Mouse (Mus musculus) lung, postnatal 36 days (tissue): ENCODE data around the gene Plppr3.

Experiments
- DNase-seq: peaks from one replicate; pipeline ENCODE4 v3.0.0; 2022; ENCODE audit warnings: mixed read lengths

Gene Plppr3

DNA sequence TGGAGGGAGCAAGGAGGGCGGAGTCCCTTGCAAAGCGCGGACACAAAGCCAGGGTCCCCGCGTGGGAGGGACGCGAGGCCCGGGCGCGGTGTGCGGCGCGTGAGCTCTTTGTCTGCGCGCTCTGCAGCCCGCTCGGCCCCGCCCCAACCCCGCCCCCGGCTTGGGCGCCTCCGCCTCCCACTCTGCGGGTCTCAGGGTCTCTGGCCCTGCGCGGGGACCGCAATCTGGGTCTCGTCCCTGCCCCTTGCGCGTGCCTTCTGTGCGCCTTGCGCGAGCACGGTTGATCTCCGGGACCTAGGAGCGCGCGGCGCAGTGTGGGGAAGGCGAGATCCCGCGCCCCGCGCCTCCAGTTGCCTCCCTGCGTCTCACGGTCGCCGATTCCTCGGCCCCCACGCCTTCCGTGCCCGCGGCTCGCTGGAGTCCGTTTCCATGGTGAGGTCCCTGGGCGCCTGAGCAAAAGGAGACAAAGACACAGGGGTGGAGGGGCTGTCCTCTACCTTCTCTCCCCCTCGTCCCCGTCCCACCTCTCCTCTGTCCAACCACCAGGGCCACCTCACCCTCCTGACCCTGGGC lies at the start of gene Plppr3, which contains the start of gene Prtn3:
Gene Plppr3 (minus strand): TSS at position 345 of the 573 bp plus-strand sequence.
Gene Prtn3 (plus strand): TSS at position 187 of the 573 bp plus-strand sequence.
- DNase-seq = no peak

DNA sequence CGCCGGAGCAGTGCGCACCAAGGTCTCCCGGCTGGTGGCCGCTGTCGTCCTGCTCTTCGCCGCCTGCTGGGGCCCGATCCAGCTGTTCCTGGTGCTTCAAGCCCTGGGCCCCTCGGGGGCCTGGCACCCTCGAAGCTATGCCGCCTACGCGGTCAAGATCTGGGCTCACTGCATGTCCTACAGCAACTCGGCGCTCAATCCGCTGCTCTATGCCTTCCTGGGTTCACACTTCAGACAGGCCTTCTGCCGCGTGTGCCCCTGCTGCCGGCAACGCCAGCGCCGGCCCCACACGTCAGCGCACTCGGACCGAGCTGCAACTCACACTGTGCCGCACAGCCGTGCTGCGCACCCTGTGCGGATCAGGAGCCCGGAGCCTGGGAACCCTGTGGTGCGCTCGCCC lies 47.1 kb upstream of the Plppr3 start:
- DNase-seq = no peak

DNA sequence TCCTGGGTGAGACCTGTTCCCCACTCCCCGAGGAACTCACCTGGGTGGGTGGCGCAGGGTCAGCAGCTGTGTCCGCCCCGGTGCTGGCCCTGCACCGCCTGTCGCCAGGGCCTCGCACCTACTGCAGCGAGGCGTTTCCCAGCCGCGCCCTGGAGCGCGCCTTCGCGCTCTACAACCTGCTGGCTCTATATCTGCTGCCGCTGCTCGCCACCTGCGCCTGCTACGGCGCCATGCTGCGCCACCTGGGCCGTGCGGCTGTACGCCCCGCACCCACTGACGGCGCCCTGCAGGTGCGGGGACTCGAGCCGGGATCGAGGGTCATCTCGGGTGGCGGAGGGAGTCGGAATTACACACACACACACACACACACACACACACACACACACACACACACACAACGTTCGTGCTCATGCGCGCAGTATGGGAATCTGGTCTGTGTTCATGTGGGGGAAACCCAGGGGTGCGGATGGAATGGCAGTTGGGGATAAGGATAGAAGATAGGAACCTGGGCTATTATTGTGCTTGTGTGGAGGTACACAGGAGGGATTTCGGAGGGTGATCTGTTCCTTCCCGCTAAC lies 46.6 kb upstream of the Plppr3 start, which contains the start of gene R3hdm4:
Gene R3hdm4 (minus strand): TSS at position 251 of the 578 bp plus-strand sequence.
- DNase-seq = no peak

DNA sequence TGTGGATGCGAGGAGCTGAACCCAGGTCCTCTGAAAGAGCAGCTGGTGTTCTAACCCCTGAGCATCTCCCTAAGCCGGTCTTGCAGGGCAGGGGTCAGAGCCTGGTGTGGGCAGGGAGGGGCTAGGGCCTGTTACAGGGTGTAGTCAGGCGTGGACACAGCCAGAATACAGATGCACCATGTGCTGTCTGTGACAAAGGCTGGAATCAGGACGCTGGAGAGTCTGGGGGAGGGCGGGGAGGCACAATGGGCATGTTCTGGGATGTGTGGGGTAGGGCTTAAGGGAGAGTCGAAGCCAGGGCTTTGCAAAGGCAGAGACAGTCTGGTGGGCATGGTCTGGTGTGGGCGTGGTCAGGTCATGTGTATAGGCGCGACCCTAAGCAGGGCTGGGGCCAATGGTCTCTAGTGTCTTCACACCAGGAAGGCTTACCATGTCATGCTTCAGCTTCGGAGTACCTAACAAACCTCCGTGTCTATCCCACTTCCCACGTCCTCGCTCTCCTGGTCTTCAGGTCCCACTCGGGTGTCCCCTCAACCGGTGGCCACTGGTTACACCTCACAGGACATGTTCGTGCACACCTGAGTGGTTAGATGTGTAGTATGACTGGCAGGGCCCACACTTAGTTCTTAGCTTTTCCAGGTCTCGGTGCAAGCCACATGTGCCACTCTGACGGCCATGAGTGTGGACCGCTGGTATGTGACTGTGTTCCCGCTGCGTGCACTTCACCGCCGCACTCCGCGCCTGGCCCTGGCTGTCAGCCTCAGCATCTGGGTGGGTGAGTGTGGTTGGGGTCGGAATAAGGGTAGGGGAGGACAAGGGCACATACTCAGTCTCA lies 45.8 kb upstream of the Plppr3 start:
- DNase-seq = no peak

GRCm38 (mm10) chr10:79919251-79919849 lies 44.9 kb upstream of the Plppr3 start:
- peak; percentile 67 for DNase-seq

DNA sequence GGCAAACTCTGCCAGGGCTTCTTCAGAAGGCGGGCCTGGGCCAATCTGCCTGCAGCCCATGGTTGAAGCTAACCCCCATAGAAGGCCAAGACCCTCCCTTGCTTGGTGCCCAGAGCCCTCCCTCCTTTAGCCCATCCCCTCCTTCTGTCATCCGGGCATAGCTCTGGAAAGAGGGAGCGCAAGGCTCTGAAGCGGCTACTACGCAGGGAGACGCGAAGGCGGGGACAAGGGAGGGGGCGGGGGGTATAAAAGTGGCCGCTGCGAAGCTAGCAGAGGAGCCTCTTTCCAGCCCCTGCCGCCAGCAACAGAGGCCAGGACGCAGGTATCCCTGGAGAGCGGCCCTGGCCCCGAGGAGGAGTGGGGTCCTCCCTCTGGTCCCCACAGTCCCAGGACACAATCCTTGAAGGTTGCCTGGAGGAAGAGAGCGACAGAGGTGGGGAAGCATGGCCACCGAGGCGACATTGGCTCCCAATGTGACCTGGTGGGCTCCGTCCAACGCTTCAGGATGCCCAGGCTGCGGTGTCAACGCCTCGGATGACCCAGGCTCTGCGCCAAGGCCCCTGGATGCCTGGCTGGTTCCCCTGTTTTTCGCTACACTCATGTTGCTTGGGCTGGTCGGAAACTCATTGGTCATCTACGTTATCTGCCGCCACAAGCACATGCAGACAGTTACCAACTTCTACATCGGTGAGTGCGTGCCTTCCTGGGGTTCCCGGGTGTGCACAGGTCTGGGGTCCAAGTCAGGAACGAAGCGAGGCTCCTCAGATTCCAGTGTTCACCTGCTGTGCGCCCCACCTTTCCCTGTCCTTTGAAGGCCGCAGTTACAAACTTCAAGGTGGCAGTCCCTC lies 44.0 kb upstream of the Plppr3 start:
- peak; percentile 56 for DNase-seq

- DNase-seq = no peak
Measured at GRCm38 (mm10) chr10:79917532-79918100, 43.2 kb upstream of the Plppr3 start.

- DNase-seq = peak; percentile 94
Measured at GRCm38 (mm10) chr10:79916808-79917531, 42.5 kb upstream of the Plppr3 start, which contains the start of gene Kiss1r. Gene Kiss1r, plus strand, starts transcription at chr10:79916971.

GRCm38 (mm10) chr10:79916081-79916480 lies 41.6 kb upstream of the Plppr3 start:
- no peak for DNase-seq

- peak; percentile 72 for DNase-seq
Measured at GRCm38 (mm10) chr10:79914948-79915596, 40.6 kb upstream of the Plppr3 start.

- DNase-seq = no peak
Measured at GRCm38 (mm10) chr10:79914131-79914947, 39.9 kb upstream of the Plppr3 start.

DNA sequence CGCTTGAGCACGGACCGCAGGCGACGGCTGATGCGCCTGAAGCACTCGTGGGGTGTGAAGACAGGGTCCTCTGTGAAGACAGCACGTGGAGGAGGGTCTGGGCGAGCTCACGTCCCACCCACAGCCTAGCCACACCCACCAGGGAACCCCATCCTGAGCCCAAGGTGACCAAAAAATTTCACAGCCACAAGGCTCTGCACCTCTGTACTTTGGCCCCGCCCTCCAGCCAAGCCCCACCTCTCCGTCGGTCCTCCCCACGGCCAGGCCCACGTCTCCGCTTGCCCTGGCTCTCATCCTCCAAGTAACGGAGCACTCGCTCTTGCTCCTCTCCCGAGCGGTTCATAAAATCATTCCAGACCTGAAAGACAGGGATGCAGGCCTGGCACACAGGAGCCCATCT lies 38.0 kb upstream of the Plppr3 start:
- no peak for DNase-seq

- no peak for DNase-seq
Measured at GRCm38 (mm10) chr10:79910556-79910955, 36.1 kb upstream of the Plppr3 start, which contains the start of gene Gm26602. Gene Gm26602, plus strand, starts transcription at chr10:79910856.

- DNase-seq = peak; percentile 52
Measured at GRCm38 (mm10) chr10:79909092-79909922, 34.9 kb upstream of the Plppr3 start.

DNA sequence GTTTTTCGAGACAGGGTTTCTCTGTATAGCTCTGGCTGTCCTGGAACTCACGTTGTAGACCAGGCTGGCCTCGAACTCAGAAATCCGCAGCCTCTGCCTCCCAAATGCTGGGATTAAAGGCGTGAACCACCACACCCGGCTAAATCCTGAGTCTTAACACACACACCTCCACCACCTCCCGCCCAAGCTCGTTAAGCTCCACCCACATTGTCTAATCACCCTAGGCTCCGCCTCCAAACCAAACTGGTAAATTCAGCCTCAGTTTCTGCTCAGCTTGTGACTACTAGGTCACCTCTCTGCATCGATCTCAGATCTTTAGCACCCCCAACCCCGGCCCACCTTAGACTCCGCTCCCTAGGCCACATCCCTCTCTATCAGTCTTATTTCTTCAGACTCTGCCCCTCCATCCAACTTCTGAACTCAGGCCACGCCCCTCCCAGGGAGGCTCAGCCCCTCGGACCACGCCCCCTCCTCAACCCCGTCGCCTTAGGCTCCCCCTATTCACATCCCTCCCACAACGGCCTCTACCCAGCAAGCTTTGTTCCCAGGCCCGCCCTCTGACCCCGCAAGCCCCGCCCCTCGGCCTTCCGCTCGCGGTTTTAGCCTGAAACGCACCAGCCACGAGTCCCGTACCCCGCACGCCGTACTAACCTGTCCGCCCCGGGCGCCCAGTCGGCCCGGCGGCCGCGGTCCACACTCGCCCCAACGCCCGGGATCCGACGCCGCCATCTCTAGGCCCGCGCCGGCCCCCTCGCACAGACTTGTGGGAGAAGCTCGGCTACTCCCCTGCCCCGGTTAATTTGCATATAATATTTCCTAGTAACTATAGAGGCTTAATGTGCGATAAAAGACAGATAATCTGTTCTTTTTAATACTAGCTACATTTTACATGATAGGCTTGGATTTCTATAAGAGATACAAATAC lies 34.0 kb upstream of the Plppr3 start, which contains the start of gene Med16:
Gene Med16 (minus strand): TSS at position 757 of the 925 bp plus-strand sequence.
- peak; percentile 98 for DNase-seq

DNA sequence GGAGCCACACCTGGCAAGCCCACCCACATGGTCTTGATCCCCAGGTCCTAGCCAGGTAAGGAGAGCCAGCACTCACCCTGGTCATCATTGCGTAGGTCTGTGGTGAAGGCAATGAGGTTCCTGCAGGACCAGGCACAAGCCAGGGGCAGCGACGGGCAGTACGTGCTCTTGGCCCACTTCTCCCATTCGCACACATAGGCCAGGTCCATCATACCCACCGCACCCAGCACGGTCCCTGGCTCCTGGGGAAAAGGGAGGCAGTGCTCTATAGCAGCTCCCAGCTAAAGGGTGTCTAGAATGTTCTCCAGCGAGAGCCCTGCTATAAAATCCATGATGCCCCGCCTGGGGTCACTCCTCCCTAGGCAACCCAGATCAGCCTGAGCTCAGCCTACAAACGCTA lies 33.0 kb upstream of the Plppr3 start:
- no peak for DNase-seq

DNA sequence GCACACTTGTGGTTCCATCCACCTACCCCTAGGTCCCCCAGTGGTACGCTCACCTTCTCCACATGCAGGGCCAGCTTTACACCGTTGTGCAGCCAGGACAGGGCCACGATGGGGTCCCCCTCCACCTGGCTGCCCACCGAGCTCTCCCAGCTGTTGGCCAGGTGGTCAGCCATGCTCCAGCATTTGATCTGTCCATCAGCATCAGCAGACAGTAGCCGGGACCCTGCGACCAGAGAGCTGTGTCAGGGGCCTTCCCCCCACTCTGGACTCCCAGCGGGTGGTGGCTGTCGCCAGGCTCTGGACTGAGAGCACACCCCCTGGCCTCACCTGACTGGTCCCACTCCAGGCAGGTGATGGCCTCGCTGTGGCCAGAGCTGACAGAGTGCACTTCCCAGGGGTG lies 32.3 kb upstream of the Plppr3 start:
- DNase-seq = no peak
